Mouse (Mus musculus) inflammation-experienced regulatory T-cells, adult 6 months (primary cell): ENCODE measurements at regions not wholly inside any gene's neighbourhood (a gene's known extent, or its start where the extent isn't known, plus 50 kb on each side); places are given as distances from the start of the nearest gene placed in this dataset.

Experiments
- ATAC-seq: one replicate; pipeline ENCODE4 v1.8.0; 2017

GRCm38 (mm10) chr10:111111020-111111419 is 53.5 kb upstream of the Osbpl8 start:
- no peak for ATAC-seq

- peak; percentile 71 for ATAC-seq
Observed at GRCm38 (mm10) chr10:111108658-111109633, 55.6 kb upstream of the Osbpl8 start.

DNA sequence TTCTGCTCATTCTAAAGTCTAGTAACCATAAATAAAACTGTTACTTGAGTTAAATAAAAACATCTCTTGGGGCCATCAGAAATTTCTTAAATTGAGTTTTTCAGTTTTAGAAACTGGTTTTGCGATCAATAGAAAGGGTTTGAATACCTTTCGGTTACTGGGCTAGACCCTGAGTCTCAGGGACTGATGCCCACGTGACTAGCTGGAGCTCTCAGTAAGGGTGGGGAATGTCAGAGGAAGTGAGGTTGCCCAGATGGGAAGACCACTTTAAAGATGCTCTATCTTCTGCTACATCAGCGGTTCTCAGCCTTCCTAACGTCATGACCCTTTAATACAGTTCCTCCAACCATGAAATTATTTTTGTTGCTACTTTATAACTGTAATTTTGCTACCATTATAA is 56.7 kb upstream of the Osbpl8 start:
- no peak for ATAC-seq

- peak; percentile 66 for ATAC-seq
Observed at GRCm38 (mm10) chr10:111107387-111107786, 57.2 kb upstream of the Osbpl8 start.

DNA sequence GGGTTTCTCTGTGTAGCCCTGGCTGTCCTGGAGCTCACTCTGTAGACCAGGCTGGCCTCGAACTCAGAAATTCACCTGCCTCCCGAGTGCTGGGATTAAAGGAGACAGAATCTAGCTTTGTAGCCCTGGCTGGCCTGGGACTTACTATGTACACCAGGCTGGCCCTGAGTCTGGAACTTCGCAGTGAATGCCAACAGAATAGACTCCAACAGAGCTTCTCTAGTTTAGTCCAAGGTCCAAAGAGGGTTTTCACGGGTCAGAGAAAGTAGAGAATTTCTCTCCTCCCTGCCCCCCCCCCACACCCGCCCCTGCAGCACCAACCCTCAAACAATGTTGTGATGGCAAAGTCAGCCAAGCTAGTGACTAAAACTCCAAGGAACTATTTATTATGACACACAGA is 58.1 kb upstream of the Osbpl8 start:
- no peak for ATAC-seq

DNA sequence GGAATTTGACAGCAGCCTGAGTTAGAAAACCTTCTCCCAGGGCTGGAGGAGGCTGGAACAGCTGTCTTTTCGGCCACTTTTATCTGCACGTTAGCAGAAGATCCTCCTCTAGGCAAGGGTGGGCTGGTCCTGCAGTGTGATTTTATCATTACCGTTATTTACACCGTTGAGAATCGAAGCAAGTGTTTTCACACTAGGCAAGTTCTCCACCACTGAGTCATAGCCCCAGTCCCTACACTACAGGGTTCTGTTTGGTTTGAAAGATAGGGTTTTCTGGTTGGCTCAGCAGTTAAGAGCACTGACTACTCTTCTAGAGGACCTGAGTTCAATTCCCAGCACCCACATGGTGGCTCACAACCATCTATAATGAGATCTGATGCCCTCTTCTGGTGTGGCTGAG is 58.9 kb upstream of the Osbpl8 start:
- no peak for ATAC-seq

DNA sequence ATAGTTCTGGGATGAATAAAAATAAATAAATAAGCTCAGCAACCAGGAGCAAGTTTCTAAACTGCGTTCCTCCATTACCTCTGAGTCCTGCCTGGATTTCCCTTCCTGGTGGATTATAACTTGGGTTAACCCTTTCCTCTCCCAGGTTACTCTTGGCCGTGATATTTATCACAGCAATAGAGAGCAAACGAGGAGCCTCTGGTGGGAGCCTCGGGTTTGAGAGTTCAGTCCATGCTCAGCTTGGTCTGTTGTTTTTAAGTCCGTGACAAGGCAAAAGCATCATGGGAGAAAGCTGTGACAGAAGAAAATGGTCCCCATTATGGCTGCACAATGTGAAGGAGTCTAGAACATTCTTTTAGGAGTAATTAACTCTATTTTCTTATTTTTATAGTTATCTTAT is 61.0 kb upstream of the Osbpl8 start:
- no peak for ATAC-seq

DNA sequence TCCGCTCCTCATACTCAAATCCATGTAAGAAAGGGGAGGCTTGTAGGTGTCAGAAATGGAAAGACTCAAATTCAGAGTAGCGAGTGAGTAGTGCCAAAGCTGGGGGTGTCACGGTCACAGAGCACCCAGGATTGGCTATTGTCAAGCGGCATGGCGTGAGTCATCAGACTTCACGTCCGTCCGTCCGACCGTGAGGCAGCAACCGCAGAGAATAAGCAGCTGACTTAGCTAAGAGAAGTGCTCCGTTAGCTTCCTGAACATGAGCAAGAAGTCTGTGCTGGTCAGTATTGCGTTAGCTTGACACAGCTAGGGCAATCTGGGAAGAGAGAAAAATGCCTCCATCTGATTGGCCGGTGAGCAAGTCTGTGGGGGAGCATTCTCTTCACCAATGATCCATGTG is 61.5 kb upstream of the Osbpl8 start:
- ATAC-seq = peak; percentile 54

- ATAC-seq = peak; percentile 20
Observed at GRCm38 (mm10) chr10:111101901-111102761, 62.4 kb upstream of the Osbpl8 start.

DNA sequence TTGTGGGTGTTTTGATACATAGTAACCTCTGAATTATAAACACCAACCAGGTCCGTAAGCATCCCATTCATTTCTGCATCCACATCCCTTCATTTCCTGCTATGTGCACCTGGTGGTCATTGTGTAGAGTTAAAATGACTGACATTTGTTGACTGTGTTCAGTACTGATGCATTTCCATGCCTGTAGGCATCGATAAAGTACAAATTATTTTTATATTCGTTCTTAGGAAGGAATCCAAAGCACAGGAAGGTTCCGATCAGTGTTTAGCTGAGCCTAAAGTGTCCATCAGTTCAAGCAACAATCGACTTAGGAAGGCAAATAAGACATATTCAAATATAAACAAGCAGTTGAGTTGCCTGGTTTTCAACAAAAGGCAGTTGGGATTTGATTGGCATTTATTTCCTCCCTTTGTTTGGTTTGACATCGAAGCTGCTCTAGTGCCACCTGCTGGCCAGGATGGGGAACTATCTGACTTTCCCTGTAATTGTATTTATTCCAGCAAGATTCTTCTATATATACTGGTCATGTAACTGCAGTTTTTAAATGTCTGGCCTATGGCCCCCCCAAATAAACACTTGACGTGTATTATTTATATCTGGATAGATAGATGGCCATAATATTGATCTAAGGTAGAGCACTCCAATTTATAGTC is 64.6 kb upstream of the Osbpl8 start:
- ATAC-seq = peak; percentile 46

- no peak for ATAC-seq
Observed at GRCm38 (mm10) chr10:111099059-111099811, 65.3 kb upstream of the Osbpl8 start.

GRCm38 (mm10) chr10:111097245-111097644 is 67.3 kb upstream of the Osbpl8 start:
- no peak for ATAC-seq

GRCm38 (mm10) chr10:111096811-111097210 is 67.7 kb upstream of the Osbpl8 start:
- ATAC-seq = no peak

GRCm38 (mm10) chr10:111094405-111094804 is 70.1 kb upstream of the Osbpl8 start:
- ATAC-seq = no peak

DNA sequence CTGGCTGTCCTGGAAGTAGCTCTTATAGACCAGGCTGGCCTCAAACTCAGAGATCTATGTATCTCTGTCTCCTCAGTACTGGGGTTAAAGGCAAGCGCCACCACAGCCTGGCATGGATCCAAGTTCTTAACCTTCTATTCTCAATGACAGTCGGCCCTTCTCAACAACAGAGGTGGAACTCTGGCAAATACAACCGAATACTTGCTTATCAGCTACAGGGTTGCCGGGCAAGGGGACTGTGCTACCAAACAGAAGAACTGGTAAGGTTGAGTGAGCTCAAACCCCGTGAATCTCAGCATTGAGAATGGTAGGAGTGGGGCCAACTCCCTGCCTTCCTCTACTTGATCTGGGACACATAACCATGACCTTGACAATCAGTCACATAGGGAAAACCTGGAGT is 75.2 kb upstream of the Osbpl8 start:
- ATAC-seq = no peak

GRCm38 (mm10) chr10:111085561-111085960 is 75.6 kb upstream of the Zdhhc17 start:
- ATAC-seq = no peak

DNA sequence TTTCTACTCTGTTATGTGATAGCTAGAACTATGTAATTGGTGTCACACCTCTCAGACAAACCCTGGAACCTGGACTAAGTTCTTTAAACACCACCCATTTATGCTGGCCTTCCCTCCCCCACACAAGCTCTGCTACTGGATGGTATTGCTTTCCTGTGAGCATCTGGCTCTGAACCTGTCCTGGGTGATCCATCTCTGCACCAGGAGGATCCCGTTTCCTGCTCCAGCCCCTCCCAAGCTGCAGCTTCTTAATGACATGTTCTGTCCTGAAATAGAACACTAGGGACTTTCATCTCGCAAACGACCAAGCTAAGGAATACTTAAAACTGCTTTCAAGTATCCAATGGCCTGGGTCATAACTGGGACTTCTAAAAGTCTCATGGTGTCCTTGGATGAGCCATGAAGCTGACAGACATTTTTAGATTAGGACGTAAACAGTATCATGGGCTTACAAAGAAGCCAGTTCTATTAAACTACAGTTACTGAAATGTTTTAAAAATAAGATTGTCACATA is 74.4 kb upstream of the Zdhhc17 start:
- no peak for ATAC-seq

- no peak for ATAC-seq
Observed at GRCm38 (mm10) chr10:111083861-111084260, 73.9 kb upstream of the Zdhhc17 start.

- no peak for ATAC-seq
Observed at GRCm38 (mm10) chr10:111083338-111083737, 73.4 kb upstream of the Zdhhc17 start.

GRCm38 (mm10) chr10:111080322-111080721 is 70.4 kb upstream of the Zdhhc17 start:
- ATAC-seq = no peak

DNA sequence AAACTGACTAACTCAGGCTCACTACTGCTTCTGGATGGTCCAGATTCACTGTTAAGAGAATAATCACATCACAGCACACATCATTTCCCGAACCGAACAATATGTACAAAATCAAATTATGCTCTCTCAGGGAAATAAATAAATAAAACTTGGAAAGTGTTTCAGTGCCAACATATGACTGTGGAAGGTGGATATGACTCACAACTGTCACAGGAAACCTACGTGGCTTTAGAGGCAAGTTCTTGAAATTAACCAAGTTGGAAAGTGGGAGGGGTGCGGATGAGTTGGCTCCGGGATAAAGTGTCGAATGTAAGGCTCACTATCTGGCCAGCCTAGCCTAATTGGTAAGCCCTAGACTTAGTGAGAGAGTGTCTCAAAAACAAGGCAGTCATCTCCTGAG is 69.1 kb upstream of the Zdhhc17 start:
- no peak for ATAC-seq

DNA sequence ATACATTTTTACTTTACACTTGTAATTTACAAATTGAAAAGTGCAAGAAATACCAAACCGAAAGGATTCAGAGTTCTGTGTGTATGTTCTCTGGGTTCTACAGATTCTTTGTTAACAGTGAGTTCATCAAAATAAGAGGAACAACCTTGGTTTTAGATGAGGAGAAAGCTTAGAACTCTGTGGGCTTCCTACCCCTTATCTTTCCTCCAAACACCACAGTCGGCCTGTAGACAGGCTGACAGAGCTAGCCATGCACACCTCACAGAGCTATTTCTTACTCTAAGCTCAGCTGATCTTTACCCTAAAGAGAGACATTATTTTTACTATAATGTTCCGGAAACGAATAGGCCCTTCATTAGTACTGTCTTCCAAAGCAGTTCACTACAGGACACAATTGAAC is 67.7 kb upstream of the Zdhhc17 start:
- ATAC-seq = no peak
